Mouse (Mus musculus): Measurements from ENCODE around the gene Psmc6. TPM values are rescaled to one million over a fixed set of nuclear protein-coding genes. Genes with fewer than 3 reads are reported as not detected.

The Psmc6 gene
- 110 and 134 TPM in 2 replicates for polyA plus RNA-seq (2015; fragmentation: Nextera tagmentation; extraction: Ambion mirVana)

- Histone ChIP-seq H3K27ac (ENCODE audit: low read length) (peak within 1 kb of the TSS; percentile 90), H3K27me3 (ENCODE audit: control insufficient read depth, insufficient read depth, low read length) (no peaks in the 10 kb centered on the region), H3K4me3 (ENCODE audit: low read length) (peak within 1 kb of the TSS; percentile 98), H3K36me3 (ENCODE audit: control insufficient read depth, insufficient read depth) (peaks cover 17% of the 10 kb centered on the region), H3K4me2 (ENCODE audit: low read depth, low read length) (peak within 1 kb of the TSS; percentile 88), H3K9ac (ENCODE audit: low read length) (peak within 1 kb of the TSS; percentile 98), H3K9me3 (replicated peaks; ENCODE audit: control insufficient read depth, low read length) (no peaks in the 10 kb centered on the region), H3K4me1 (ENCODE audit: control insufficient read depth, insufficient read depth, low read length) (peaks cover 6% of the 10 kb centered on the region)
- peak; percentile 97 for ATAC-seq (replicated peaks; ENCODE audit: extremely low read depth, insufficient read depth, low FRiP score)
- under 1% methylated on average over 44 of the region's 44 CpGs for WGBS
Observed at GRCm38 (mm10) chr14:45329589-45330181, at the start of gene Psmc6. TSS of gene Psmc6 (plus strand) at chr14:45329788.

GRCm38 (mm10) chr14:45282066-45282465, 47.5 kb upstream of the Psmc6 start:
- ATAC-seq (replicated peaks; ENCODE audit: extremely low read depth, insufficient read depth, low FRiP score) = no peak
- H3K36me3 ChIP-seq (ENCODE audit: control insufficient read depth, insufficient read depth) = peaks cover 6% of the 10 kb centered on the region
- H3K27me3 ChIP-seq (ENCODE audit: control insufficient read depth, insufficient read depth, low read length) = no peaks in the 10 kb centered on the region
- no peak overlapping the region for H3K4me2 ChIP-seq (ENCODE audit: low read depth, low read length)
- no peaks in the 10 kb centered on the region for H3K9me3 ChIP-seq (replicated peaks; ENCODE audit: control insufficient read depth, low read length)
- no peaks in the 10 kb centered on the region for H3K4me1 ChIP-seq (ENCODE audit: control insufficient read depth, insufficient read depth, low read length)
- no peak overlapping the region for H3K4me3 ChIP-seq (ENCODE audit: low read length)
- 83% methylated on average over 3 of the region's 3 CpGs for WGBS
- no peak overlapping the region for H3K27ac ChIP-seq (ENCODE audit: low read length)
- no peak overlapping the region for H3K9ac ChIP-seq (ENCODE audit: low read length)

- no peak overlapping the region for H3K4me3 ChIP-seq (ENCODE audit: low read length)
- WGBS = 75% methylated on average over 4 of the region's 4 CpGs
- no peak overlapping the region for H3K4me2 ChIP-seq (ENCODE audit: low read depth, low read length)
- no peaks in the 10 kb centered on the region for H3K27me3 ChIP-seq (ENCODE audit: control insufficient read depth, insufficient read depth, low read length)
- H3K27ac ChIP-seq (ENCODE audit: low read length) = no peak overlapping the region
- no peaks in the 10 kb centered on the region for H3K9me3 ChIP-seq (replicated peaks; ENCODE audit: control insufficient read depth, low read length)
- no peak for ATAC-seq (replicated peaks; ENCODE audit: extremely low read depth, insufficient read depth, low FRiP score)
- H3K4me1 ChIP-seq (ENCODE audit: control insufficient read depth, insufficient read depth, low read length) = no peaks in the 10 kb centered on the region
- peaks cover 21% of the 10 kb centered on the region for H3K36me3 ChIP-seq (ENCODE audit: control insufficient read depth, insufficient read depth)
- no peak overlapping the region for H3K9ac ChIP-seq (ENCODE audit: low read length)
Observed at GRCm38 (mm10) chr14:45291608-45292007, 38.0 kb upstream of the Psmc6 start.

GRCm38 (mm10) chr14:45303939-45304338, 25.6 kb upstream of the Psmc6 start:
- 62% methylated on average over 4 of the region's 4 CpGs for WGBS
- ATAC-seq (replicated peaks; ENCODE audit: extremely low read depth, insufficient read depth, low FRiP score) = no peak
- no peaks in the 10 kb centered on the region for H3K9me3 ChIP-seq (replicated peaks; ENCODE audit: control insufficient read depth, low read length)
- H3K4me1 ChIP-seq (ENCODE audit: control insufficient read depth, insufficient read depth, low read length) = no peaks in the 10 kb centered on the region
- H3K4me3 ChIP-seq (ENCODE audit: low read length) = no peak overlapping the region
- no peaks in the 10 kb centered on the region for H3K27me3 ChIP-seq (ENCODE audit: control insufficient read depth, insufficient read depth, low read length)
- no peak overlapping the region for H3K4me2 ChIP-seq (ENCODE audit: low read depth, low read length)
- H3K36me3 ChIP-seq (ENCODE audit: control insufficient read depth, insufficient read depth) = peaks cover 29% of the 10 kb centered on the region
- H3K9ac ChIP-seq (ENCODE audit: low read length) = no peak overlapping the region
- no peak overlapping the region for H3K27ac ChIP-seq (ENCODE audit: low read length)

GRCm38 (mm10) chr14:45304389-45304788, 25.2 kb upstream of the Psmc6 start:
- H3K36me3 ChIP-seq (ENCODE audit: control insufficient read depth, insufficient read depth) = peaks cover 25% of the 10 kb centered on the region
- WGBS = 73% methylated on average over 4 of the region's 4 CpGs

GRCm38 (mm10) chr14:45305852-45306251, 23.7 kb upstream of the Psmc6 start:
- no peak for ATAC-seq (replicated peaks; ENCODE audit: extremely low read depth, insufficient read depth, low FRiP score)
- no peaks in the 10 kb centered on the region for H3K9me3 ChIP-seq (replicated peaks; ENCODE audit: control insufficient read depth, low read length)
- H3K9ac ChIP-seq (ENCODE audit: low read length) = no peak overlapping the region
- H3K4me1 ChIP-seq (ENCODE audit: control insufficient read depth, insufficient read depth, low read length) = peaks cover 8% of the 10 kb centered on the region
- H3K27ac ChIP-seq (ENCODE audit: low read length) = no peak overlapping the region
- H3K4me3 ChIP-seq (ENCODE audit: low read length) = no peak overlapping the region
- H3K36me3 ChIP-seq (ENCODE audit: control insufficient read depth, insufficient read depth) = peaks cover 18% of the 10 kb centered on the region
- no peak overlapping the region for H3K4me2 ChIP-seq (ENCODE audit: low read depth, low read length)
- 91% methylated on average over 5 of the region's 5 CpGs for WGBS
- no peaks in the 10 kb centered on the region for H3K27me3 ChIP-seq (ENCODE audit: control insufficient read depth, insufficient read depth, low read length)

More at GRCm38 (mm10) chr14:45304389-45304788, 25.2 kb upstream of the Psmc6 start:
- no peak for ATAC-seq (replicated peaks; ENCODE audit: extremely low read depth, insufficient read depth, low FRiP score)
- Histone ChIP-seq H3K9ac (ENCODE audit: low read length) (no peak overlapping the region), H3K9me3 (replicated peaks; ENCODE audit: control insufficient read depth, low read length) (no peaks in the 10 kb centered on the region), H3K4me2 (ENCODE audit: low read depth, low read length) (no peak overlapping the region), H3K27me3 (ENCODE audit: control insufficient read depth, insufficient read depth, low read length) (no peaks in the 10 kb centered on the region), H3K27ac (ENCODE audit: low read length) (no peak overlapping the region), H3K4me1 (ENCODE audit: control insufficient read depth, insufficient read depth, low read length) (peaks cover under 1% of the 10 kb centered on the region), H3K4me3 (ENCODE audit: low read length) (no peak overlapping the region)

- Histone ChIP-seq H3K4me1 (ENCODE audit: control insufficient read depth, insufficient read depth, low read length) (peaks cover 8% of the 10 kb centered on the region), H3K9ac (ENCODE audit: low read length) (no peak overlapping the region), H3K36me3 (ENCODE audit: control insufficient read depth, insufficient read depth) (peaks cover 12% of the 10 kb centered on the region; the same call in 1 of the 2 replicates), H3K9me3 (replicated peaks; ENCODE audit: control insufficient read depth, low read length) (no peaks in the 10 kb centered on the region), H3K4me3 (ENCODE audit: low read length) (no peak overlapping the region), H3K27ac (ENCODE audit: low read length) (no peak overlapping the region), H3K4me2 (ENCODE audit: low read depth, low read length) (no peak overlapping the region), H3K27me3 (ENCODE audit: control insufficient read depth, insufficient read depth, low read length) (no peaks in the 10 kb centered on the region)
- no peak; the same call in 1 of the 2 replicates for ATAC-seq (replicated peaks; ENCODE audit: extremely low read depth, insufficient read depth, low FRiP score)
- 81% methylated on average over 8 of the region's 8 CpGs for WGBS
Observed at GRCm38 (mm10) chr14:45307630-45308328, 21.8 kb upstream of the Psmc6 start.

- 71% methylated on average over 13 of the region's 13 CpGs for WGBS
- Histone ChIP-seq H3K36me3 (ENCODE audit: control insufficient read depth, insufficient read depth) (peaks cover 5% of the 10 kb centered on the region; the same call in 1 of the 2 replicates), H3K27me3 (ENCODE audit: control insufficient read depth, insufficient read depth, low read length) (no peaks in the 10 kb centered on the region), H3K4me2 (ENCODE audit: low read depth, low read length) (no peak overlapping the region), H3K27ac (ENCODE audit: low read length) (no peak overlapping the region), H3K4me1 (ENCODE audit: control insufficient read depth, insufficient read depth, low read length) (peaks cover 12% of the 10 kb centered on the region), H3K9ac (ENCODE audit: low read length) (no peak overlapping the region), H3K9me3 (replicated peaks; ENCODE audit: control insufficient read depth, low read length) (no peaks in the 10 kb centered on the region), H3K4me3 (ENCODE audit: low read length) (no peak overlapping the region)
- no peak for ATAC-seq (replicated peaks; ENCODE audit: extremely low read depth, insufficient read depth, low FRiP score)
Observed at GRCm38 (mm10) chr14:45309646-45310045, 19.9 kb upstream of the Psmc6 start.

- H3K36me3 ChIP-seq (ENCODE audit: control insufficient read depth, insufficient read depth) = peaks cover 3% of the 10 kb centered on the region; the same call in 1 of the 2 replicates
- WGBS = 84% methylated on average over 14 of the region's 14 CpGs
- H3K9ac ChIP-seq (ENCODE audit: low read length) = no peak overlapping the region
- H3K9me3 ChIP-seq (replicated peaks; ENCODE audit: control insufficient read depth, low read length) = no peaks in the 10 kb centered on the region
- no peak overlapping the region for H3K4me2 ChIP-seq (ENCODE audit: low read depth, low read length)
- no peak overlapping the region for H3K4me3 ChIP-seq (ENCODE audit: low read length)
- H3K4me1 ChIP-seq (ENCODE audit: control insufficient read depth, insufficient read depth, low read length) = peaks cover 12% of the 10 kb centered on the region
- ATAC-seq (replicated peaks; ENCODE audit: extremely low read depth, insufficient read depth, low FRiP score) = no peak
- no peak overlapping the region for H3K27ac ChIP-seq (ENCODE audit: low read length)
- H3K27me3 ChIP-seq (ENCODE audit: control insufficient read depth, insufficient read depth, low read length) = no peaks in the 10 kb centered on the region
Observed at GRCm38 (mm10) chr14:45310101-45310500, 19.5 kb upstream of the Psmc6 start.

Measured in heart, embryonic 16.5 days (tissue).